Mouse (Mus musculus): ENCODE measurements around the gene 1600014C10Rik. TPM values are rescaled to one million over a fixed set of nuclear protein-coding genes. Genes with fewer than 3 reads are reported as not detected.

The 1600014C10Rik gene
- polyA plus RNA-seq, 1 experiment, result not detected

DNA sequence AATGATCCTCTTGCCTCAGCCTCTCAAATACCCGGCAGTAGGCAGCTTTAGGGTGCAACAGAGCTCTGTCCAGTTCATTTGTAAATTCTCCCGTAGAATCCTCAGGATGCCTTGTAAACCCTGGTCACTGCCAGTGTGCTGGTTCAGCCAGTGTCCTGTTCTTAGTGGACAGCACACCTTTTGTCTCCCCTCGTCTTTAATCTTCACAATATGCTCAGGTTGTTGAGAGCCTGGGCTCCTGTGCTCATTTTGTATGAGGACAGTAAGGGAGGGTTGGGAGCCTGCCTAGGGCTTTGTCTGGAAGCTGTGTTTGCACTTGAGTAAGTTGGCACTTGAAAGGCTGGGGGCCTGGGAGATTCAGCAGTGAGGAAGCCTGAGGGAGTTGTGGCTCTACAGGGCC lies 3.1 kb upstream of the 1600014C10Rik start:
- peaks cover 17% of the 10 kb centered on the region for H3K9me3 ChIP-seq (ENCODE audit: control insufficient read depth, low read length)
- no peaks in the 10 kb centered on the region for H3K27me3 ChIP-seq (ENCODE audit: control insufficient read depth)
- H3K4me3 ChIP-seq (replicated peaks), result no peak overlapping the region
- no peaks in the 10 kb centered on the region for H3K36me3 ChIP-seq (ENCODE audit: control insufficient read depth)
- peaks cover 9% of the 10 kb centered on the region for H3K4me1 ChIP-seq (ENCODE audit: control insufficient read depth)
- no peak for TF ChIP-seq GATA1 (IDR thresholded peaks at IDR 0.05; ENCODE audit: low read length)
- TF ChIP-seq TAL1 (IDR thresholded peaks at IDR 0.05; ENCODE audit: low read length), result no peak

DNA sequence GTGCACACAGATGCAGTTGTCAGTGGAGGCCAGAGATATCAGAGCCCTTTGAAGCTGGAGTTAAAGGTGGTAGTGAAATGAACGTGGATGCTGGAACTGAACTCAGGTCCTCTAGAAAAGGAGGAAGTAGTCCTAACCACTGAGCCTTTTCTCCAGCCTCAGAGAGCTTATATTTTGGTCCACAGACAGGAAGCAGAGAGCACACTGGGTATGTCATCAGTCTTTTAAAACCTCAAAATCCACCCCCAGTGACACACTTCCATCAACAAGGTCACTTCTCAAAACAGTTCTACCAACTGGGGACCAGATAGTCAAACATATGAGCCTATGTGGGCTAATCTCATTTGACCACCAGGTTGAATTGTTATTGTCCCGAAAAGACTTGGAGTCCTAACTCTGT lies 1.7 kb upstream of the 1600014C10Rik start:
- H3K9me3 ChIP-seq (ENCODE audit: control insufficient read depth, low read length), result peaks cover 19% of the 10 kb centered on the region
- H3K36me3 ChIP-seq (ENCODE audit: control insufficient read depth), result no peaks in the 10 kb centered on the region
- peaks cover 9% of the 10 kb centered on the region for H3K4me1 ChIP-seq (ENCODE audit: control insufficient read depth)
- no peak for TF ChIP-seq GATA1 (IDR thresholded peaks at IDR 0.05; ENCODE audit: low read length)
- TF ChIP-seq TAL1 (IDR thresholded peaks at IDR 0.05; ENCODE audit: low read length), result no peak
- no peak overlapping the region for H3K4me3 ChIP-seq (replicated peaks)
- H3K27me3 ChIP-seq (ENCODE audit: control insufficient read depth), result no peaks in the 10 kb centered on the region

DNA sequence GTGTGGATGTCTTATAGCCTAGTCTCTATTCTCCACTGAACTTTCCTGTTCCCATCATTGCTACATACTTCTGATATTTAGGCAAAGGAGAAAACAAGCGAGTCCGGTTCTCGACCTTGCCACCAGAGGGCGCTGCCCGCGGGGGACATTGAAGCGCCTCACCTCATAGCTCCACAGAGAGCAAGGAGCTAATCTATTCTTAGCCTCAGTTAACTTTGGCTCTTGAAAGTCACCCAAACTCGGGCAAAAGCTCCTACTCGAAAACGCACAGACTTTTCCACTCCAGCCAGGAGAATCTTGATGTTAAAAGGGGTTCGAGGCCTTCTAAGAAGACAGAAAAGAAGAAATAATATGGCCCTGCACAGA lies 438 bp upstream of the 1600014C10Rik start:
- Histone ChIP-seq H3K27me3 (ENCODE audit: control insufficient read depth) (no peaks in the 10 kb centered on the region), H3K4me3 (replicated peaks) (peak overlapping the region; percentile 47), H3K36me3 (ENCODE audit: control insufficient read depth) (no peaks in the 10 kb centered on the region), H3K4me1 (ENCODE audit: control insufficient read depth) (peaks cover 9% of the 10 kb centered on the region), H3K9me3 (ENCODE audit: control insufficient read depth, low read length) (peaks cover 19% of the 10 kb centered on the region)
- TF ChIP-seq GATA1 (IDR thresholded peaks at IDR 0.05; ENCODE audit: low read length) (no peak), TAL1 (IDR thresholded peaks at IDR 0.05; ENCODE audit: low read length) (no peak)

DNA sequence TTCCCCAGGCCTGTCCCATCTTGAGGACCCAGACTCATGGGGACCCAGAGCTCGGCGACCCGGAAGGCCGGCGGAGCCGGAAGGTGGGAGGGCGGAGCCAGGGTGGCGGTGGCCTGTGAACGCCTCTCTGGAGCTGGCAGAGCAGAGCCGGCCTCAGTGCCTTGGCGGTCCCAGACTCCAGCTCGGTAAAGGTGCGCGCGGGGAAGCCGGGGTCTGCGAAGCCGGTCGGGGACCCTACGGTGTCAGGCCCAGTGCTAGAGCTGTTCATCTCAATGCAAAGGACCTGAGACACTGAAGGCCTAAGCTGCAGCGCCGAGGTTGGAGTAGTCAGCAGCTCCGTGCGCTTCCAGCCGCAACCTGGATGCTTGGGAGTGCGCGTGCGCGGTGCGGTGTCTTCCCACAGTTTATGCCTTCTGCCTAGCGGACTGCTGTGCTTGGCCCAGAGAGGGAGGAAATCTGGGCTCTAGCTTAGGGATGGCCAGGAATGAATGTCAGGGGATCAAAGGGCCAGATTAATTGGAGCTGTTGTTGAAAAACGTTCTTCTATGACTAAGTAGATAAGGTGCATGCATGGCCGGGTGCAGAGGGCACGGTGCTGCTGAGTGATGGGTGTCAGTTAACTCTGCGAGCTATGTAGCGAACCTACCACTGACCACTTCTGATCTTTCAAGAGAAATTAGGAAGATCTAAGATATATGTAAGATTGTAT lies 846 bp downstream of the 1600014C10Rik start:
- H3K4me3 ChIP-seq (replicated peaks), result peak overlapping the region; percentile 47
- no peaks in the 10 kb centered on the region for H3K36me3 ChIP-seq (ENCODE audit: control insufficient read depth)
- no peaks in the 10 kb centered on the region for H3K27me3 ChIP-seq (ENCODE audit: control insufficient read depth)
- TF ChIP-seq TAL1 (IDR thresholded peaks at IDR 0.05; ENCODE audit: low read length) (no peak), GATA1 (IDR thresholded peaks at IDR 0.05; ENCODE audit: low read length) (no peak)
- peaks cover 26% of the 10 kb centered on the region for H3K9me3 ChIP-seq (ENCODE audit: control insufficient read depth, low read length)
- H3K4me1 ChIP-seq (ENCODE audit: control insufficient read depth), result peaks cover 9% of the 10 kb centered on the region

DNA sequence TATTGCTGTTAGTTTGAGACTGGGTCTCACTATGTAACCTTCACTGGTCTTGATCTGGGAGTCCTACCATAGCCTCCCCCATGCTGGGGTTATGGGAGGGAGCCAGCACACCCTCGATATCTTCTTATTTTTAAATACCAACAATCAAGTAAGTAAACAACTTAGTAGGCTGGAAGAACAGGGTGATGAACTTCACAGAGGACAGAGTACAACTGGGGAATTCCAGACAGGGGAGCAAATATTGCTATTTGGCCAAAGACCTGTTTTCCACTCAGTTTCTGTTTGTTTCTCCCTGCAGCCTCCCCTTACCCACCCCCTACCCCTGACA lies 1.4 kb downstream of the 1600014C10Rik start:
- peaks cover 9% of the 10 kb centered on the region for H3K4me1 ChIP-seq (ENCODE audit: control insufficient read depth)
- no peaks in the 10 kb centered on the region for H3K36me3 ChIP-seq (ENCODE audit: control insufficient read depth)
- H3K9me3 ChIP-seq (ENCODE audit: control insufficient read depth, low read length), result peaks cover 31% of the 10 kb centered on the region
- TF ChIP-seq GATA1 (IDR thresholded peaks at IDR 0.05; ENCODE audit: low read length) (no peak), TAL1 (IDR thresholded peaks at IDR 0.05; ENCODE audit: low read length) (no peak)
- H3K27me3 ChIP-seq (ENCODE audit: control insufficient read depth), result no peaks in the 10 kb centered on the region
- H3K4me3 ChIP-seq (replicated peaks), result no peak overlapping the region

DNA sequence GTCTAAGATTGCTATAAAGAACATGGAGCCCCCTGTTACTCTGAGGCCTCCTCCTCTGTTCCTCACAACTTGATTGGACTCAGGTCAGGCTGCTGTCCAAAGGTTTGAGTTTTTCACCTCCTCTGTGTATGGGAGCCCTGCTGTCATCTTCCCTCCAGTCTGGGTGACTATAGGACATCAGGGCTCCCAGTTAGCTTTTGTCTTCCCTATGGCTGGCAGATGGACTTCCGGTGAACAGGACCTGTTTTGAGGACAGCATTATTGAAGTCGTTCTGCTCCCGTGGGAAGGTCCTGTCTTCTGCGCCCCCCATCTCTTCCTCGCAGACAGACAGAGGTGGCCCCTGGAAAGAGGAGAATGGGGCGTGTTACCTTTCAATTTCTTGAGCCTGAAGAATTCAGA lies 1.8 kb downstream of the 1600014C10Rik start:
- Histone ChIP-seq H3K36me3 (ENCODE audit: control insufficient read depth) (no peaks in the 10 kb centered on the region), H3K4me3 (replicated peaks) (no peak overlapping the region), H3K27me3 (ENCODE audit: control insufficient read depth) (no peaks in the 10 kb centered on the region), H3K9me3 (ENCODE audit: control insufficient read depth, low read length) (peaks cover 35% of the 10 kb centered on the region), H3K4me1 (ENCODE audit: control insufficient read depth) (peaks cover 9% of the 10 kb centered on the region)
- no peak for TF ChIP-seq GATA1 (IDR thresholded peaks at IDR 0.05; ENCODE audit: low read length)
- no peak for TF ChIP-seq TAL1 (IDR thresholded peaks at IDR 0.05; ENCODE audit: low read length)

DNA sequence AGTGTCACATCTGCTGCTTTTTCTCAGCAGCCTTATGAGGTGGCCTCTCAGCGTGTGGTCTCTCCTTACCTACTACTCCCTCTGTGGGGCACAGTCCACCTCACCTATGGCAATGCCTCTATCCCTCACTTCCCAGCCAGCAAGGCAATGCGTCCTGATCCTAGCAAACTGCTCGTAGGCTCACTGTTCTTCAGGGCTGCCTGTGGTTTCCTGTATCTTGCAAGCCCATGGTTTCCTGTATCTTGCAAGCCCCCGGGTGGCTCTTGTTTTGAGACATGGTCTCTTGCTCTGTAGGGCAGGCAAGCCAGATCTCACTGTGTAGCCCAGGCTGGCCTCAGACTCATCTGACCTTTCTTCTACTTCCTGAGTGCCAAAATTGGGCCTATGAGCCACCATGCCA lies 3.8 kb downstream of the 1600014C10Rik start:
- Histone ChIP-seq H3K4me1 (ENCODE audit: control insufficient read depth) (peaks cover 9% of the 10 kb centered on the region), H3K36me3 (ENCODE audit: control insufficient read depth) (no peaks in the 10 kb centered on the region), H3K27me3 (ENCODE audit: control insufficient read depth) (no peaks in the 10 kb centered on the region), H3K4me3 (replicated peaks) (no peak overlapping the region), H3K9me3 (ENCODE audit: control insufficient read depth, low read length) (peaks cover 51% of the 10 kb centered on the region)
- TF ChIP-seq TAL1 (IDR thresholded peaks at IDR 0.05; ENCODE audit: low read length) (no peak), GATA1 (IDR thresholded peaks at IDR 0.05; ENCODE audit: low read length) (no peak)

DNA sequence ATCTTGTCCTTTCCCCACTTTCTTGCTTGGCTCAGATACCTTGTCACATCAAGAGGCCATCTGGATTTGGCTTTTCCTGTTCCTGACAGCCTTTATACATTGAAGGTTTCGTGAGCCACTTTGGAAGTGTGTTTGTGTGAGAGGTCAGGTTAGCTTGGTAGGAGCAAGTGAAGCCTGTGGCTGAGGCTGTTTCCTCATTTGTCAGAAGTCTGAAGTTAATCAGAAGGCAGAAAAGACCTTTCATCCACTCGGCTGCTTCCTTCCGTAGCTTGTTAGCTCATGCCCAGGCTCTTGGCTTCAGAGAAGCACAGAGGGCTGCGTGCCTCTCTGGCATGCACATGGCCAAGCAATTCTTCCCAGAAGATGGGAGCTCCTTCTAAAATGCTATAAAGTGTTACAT lies 4.8 kb downstream of the 1600014C10Rik start:
- Histone ChIP-seq H3K4me1 (ENCODE audit: control insufficient read depth) (peaks cover 9% of the 10 kb centered on the region), H3K4me3 (replicated peaks) (no peak overlapping the region), H3K27me3 (ENCODE audit: control insufficient read depth) (no peaks in the 10 kb centered on the region), H3K36me3 (ENCODE audit: control insufficient read depth) (no peaks in the 10 kb centered on the region), H3K9me3 (ENCODE audit: control insufficient read depth, low read length) (peaks cover 52% of the 10 kb centered on the region)
- TF ChIP-seq TAL1 (IDR thresholded peaks at IDR 0.05; ENCODE audit: low read length) (no peak), GATA1 (IDR thresholded peaks at IDR 0.05; ENCODE audit: low read length) (no peak)

DNA sequence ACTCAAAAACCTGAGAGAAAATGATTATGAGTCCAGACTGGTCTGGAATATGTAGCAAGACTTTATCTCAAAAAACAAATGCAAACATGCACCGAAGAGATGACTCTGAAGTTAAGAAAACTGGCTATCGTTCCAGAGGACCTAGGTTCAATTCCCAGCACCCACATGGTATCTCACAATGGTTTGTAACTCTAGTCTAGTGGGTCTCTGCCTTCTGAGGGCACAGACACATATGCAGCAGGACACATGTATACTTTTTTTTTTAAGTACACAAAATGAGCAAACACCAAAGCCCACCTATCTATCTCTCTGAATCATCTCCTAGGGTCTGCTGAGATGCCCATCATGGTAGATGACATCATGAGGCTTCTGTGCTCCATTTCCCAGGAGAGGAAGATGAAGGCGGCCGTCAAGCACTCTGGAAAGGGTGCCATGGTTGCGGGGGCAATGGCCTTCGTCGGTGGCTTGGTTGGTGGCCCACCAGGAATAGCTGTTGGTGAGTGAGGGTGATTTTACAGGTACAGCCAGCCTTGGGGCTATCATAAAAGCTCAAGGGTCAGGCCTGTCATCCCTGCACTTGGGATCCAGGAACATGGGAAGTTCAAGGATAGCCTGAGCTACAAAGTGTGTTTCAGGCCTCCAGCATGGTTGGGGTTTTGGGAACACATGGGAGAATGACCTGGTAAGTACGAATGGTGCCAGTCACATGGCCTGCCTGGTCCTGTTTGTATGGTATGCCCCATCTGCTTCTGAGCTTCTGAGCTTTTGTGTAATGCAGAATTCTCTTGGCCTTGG lies 5.5 kb downstream of the 1600014C10Rik start:
- no peaks in the 10 kb centered on the region for H3K36me3 ChIP-seq (ENCODE audit: control insufficient read depth)

More for the DNA sequence above, 5.5 kb downstream of the 1600014C10Rik start:
- peaks cover 53% of the 10 kb centered on the region for H3K9me3 ChIP-seq (ENCODE audit: control insufficient read depth, low read length)
- no peak overlapping the region for H3K4me3 ChIP-seq (replicated peaks)
- TF ChIP-seq GATA1 (IDR thresholded peaks at IDR 0.05; ENCODE audit: low read length), result no peak
- no peak for TF ChIP-seq TAL1 (IDR thresholded peaks at IDR 0.05; ENCODE audit: low read length)
- no peaks in the 10 kb centered on the region for H3K27me3 ChIP-seq (ENCODE audit: control insufficient read depth)
- H3K4me1 ChIP-seq (ENCODE audit: control insufficient read depth), result peaks cover 2% of the 10 kb centered on the region; the same call in 1 of the 2 replicates

Data from erythroblast, embryonic 14.5 days (primary cell).